Mouse (Mus musculus): ENCODE measurements around the gene Sh3kbp1.

The Sh3kbp1 gene

DNA sequence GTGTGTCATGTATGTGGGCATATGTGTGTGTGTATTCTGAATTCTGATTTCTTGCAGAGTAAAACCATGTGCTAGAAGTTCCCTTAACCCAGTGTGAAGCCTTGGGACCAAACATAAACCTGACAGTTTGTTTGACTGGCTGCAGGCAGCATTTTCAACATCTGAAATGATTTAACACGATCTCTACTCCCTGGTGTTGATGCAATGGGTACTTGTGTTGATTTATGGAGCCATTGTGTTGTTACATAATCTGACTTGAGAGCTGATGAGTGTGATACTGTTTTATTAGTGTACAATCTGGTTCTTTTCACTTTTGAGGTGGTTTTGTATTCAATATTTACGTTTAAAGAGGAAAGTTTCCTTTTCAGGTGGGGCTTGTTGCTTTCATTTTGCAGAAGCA, 204.1 kb downstream of the Sh3kbp1 start:
- DNase-seq (ENCODE audit: low spot score in 2 of 2), result no peak

DNA sequence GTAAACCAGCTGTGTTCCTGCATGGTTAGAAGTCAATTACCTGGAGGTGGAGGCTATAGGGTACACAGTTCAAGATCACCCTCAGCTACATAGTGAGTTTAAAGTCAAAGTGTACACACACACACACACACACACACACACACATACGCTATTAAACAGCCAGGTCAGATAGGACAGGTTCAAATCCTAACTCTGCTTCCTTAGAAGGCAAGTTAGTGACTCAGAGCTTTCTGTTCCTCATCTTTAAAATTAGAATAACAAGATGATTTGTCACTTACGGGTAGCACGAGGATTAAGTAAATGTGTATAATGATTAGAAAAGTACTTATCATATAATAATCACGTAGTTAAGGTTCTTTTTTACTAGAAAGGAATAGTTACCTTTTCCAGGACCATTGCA, 208.2 kb downstream of the Sh3kbp1 start:
- no peak for DNase-seq (ENCODE audit: low spot score in 2 of 2)

DNA sequence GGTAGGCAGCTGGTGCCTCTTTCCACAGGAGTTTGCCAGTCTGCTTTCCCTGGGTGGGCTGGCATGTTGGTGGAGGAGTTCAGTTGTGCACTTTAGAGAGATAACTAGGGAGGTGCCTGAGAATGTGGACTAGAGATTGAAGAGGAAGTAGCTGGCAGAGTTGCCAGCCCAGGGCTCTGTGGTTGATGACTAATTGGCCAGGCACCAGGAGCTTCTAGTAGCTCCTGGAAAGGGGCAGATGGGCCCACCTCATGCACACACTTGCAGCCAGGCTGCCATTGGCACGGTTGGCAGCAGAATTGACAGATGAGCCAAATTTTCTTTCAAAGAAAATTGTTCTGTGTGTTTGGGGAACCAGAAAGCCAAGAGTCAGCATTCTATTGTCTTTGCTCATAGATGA, 210.3 kb downstream of the Sh3kbp1 start:
- DNase-seq (ENCODE audit: low spot score in 2 of 2), result peak in 1 of 2 experiments; percentile 7

DNA sequence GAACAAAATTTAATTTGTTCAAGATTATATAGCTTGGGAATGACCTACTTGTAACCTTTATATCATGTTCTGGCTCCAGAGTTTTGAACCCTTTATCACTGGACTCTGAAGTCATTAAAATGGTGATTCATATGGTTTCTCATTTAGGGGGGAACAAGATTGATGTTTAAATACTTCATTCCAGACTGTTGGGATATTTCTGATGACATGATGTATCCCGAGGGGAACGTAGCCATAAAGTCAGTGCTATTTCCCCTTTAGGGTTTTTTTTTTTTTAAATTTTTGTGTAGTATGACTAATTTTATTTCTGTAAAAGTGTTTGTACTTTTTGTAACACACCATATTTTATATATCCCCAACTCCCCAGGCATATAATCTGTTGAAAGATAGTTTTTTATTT, 212.7 kb downstream of the Sh3kbp1 start:
- no peak for DNase-seq (ENCODE audit: low spot score in 2 of 2)

DNA sequence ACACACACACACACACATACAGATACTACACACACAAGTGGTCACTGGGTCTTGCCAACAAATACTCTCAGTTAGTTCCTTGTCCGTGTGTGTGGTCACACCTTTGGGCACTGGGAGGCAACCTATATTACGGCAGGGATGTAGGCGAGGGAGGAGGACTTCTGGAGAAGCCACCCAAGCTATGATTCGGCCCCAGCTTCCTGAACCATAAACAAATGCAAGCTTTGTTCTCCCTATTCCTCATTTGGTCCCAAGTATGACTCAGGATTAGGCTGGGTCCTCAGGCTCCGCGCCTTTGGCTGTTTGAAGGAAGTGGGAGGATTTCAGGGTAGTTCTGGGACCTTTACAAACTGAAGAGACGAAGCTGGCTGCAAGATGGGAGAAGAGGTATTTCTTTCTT, 213.2 kb downstream of the Sh3kbp1 start:
- DNase-seq (ENCODE audit: low spot score in 2 of 2), result no peak

DNA sequence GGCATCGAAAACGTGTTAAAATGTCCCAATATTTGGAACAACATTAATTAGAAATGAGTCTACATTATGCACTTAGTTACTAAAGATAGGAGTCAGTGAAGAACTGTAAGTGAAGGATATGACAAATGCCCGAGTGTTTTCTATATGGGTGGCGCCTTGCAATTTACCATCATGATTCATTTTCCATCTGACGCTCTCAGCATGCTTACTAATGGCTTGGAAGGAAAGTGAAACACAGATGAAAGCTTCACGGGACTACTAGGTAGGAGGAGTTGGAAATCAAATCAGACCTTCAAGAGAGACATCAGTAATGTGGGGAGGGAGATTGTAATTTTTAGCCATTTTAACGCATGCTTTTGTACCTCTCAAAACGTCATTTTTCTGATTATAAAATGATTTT, 223.7 kb downstream of the Sh3kbp1 start:
- no peak for DNase-seq (ENCODE audit: low spot score in 2 of 2)

DNA sequence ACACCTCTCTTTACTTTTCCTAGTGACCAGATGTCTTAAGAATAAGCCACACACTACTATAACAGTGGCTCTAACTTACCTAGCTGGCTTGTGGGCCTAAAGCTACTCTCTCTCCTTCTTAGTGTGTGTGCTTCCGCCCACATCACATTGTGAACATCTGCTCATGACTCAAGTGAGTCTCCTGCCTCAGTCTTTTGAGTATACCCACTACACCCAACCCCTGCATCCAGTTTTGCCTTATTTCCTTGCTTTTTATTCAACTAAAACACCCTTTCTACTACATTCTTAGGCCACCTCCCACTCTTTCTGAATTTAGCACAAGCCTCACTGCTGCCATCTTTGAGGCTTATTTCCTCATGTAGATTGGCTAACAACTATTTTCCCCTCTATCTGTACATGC, 229.8 kb downstream of the Sh3kbp1 start:
- DNase-seq (ENCODE audit: low spot score in 2 of 2), result no peak

DNA sequence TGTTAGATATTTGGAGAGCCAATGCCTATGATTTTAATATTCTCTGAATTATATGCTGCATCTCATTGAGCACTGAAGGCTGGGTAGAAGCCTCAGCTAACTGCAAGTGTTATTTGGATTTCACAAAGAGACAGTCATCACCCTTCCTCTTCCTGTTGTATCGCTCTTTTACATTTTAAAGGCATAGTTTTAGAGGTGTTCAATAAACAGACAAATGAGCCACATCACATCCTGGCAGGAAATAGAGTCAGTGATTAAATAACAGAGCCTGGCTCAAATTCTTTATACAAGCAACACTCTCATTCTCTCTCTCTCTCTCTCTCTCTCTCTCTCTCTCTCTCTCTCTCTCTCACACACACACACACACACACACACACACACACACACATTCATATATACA, 231.1 kb downstream of the Sh3kbp1 start:
- DNase-seq (ENCODE audit: low spot score in 2 of 2), result no peak

DNA sequence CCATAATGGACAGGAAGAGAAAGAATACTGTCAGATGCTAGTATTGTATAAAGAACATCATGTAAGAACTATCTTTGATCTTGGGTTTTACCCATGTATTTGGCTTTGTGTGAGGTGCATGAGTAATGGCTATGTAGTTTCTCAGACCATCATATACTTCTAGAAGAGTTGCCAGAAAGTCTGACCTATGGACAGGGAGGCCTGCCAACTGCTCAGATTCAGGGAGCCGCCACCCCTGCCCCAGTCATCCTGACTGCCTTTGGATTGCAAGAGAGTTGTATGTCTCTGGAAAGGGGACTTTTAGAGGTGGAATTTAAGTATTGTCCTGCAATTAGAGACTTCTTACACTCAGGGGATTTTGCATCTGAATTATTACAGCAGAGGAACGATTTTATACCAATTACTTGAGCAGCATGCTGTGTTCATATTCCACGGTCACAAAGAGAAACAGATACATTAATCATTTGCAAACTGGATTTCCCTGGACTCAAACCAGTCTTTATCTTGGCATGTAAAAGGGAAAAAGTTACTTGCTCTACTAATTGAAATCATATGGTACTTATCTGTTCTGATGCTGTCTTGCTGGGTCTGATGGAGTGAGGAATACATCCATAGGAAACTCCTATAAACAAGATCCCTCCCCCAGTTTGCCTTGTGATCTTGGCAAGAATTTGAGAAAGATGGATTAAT, 233.9 kb downstream of the Sh3kbp1 start:
- no peak for DNase-seq (ENCODE audit: low spot score in 2 of 2)

DNA sequence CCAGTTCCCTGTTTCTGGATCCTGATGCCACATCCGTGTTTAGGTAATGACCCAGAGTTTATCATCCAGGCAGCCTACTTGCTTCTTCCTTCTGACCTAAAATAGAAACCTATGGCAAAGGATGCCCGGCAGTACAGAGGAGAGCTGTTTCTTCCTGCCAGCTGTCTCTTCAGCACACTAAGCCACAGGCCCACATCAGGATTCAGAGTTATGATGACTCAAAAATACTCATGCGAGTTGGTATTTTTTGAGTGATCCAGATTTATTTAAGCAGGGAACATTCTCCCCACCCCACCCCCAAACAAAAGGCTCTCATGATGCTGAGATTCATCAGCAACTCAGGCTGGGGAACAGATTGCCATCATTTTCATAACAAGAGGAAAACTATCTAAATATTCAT, 240.6 kb downstream of the Sh3kbp1 start:
- no peak for DNase-seq (ENCODE audit: low spot score in 2 of 2)

DNA sequence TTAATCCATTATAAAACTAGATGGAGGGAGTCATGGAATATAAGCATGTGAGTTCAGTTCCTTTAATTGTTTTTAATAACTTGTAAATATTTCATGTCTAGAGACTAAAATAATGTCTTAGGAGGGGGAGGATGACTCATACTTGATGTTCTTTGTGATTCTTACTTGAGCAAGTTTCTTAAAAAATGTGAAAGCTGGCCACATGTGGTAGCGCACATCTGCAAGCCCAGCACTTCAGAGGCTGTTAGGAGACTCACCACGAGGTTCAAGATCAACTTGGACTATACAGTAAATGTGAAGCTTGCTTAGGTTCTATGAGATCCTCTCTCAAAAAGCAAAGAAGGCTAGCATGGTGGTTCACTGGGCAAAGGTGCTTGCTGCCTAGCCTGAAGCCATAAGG, 245.4 kb downstream of the Sh3kbp1 start:
- no peak for DNase-seq (ENCODE audit: low spot score in 2 of 2)

DNA sequence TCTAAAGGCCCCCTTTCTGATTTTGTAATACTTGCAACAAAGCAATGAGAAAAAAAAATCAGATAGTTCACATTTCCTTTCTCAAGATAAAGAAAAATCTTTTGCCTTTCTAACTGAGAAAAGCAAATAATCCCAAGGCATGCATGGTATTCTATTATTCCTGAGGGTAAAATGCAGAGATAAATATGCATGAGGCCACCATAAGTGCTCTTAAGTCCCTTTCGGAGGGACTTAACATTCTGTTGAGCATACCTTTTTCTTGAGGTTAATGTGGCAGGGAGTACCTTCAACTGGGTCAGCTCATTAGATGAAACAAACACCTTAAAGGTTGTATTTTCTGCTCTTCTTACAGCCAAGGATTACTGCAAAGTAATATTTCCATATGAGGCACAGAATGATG, 250.7 kb downstream of the Sh3kbp1 start:
- DNase-seq (ENCODE audit: low spot score in 2 of 2), result no peak

DNA sequence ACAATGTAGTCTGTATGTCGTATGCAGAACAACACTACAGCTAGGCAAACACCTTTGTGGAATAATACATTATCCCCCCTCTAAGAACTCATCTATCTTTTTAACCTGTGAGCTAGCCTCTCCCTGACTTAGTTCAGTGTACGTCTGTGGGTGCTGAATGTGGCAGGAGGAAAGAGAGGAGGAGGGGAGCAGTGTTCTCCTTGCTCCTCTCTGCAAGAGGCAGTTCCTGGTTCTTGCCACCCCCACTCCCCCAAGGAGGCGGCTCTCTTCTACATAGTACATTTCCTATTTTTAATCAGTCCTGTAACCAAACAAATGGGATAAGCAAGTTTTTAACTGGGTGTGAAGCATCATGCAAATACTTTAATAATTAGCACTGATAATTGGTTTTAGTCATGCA, 252.4 kb downstream of the Sh3kbp1 start:
- no peak for DNase-seq (ENCODE audit: low spot score in 2 of 2)

DNA sequence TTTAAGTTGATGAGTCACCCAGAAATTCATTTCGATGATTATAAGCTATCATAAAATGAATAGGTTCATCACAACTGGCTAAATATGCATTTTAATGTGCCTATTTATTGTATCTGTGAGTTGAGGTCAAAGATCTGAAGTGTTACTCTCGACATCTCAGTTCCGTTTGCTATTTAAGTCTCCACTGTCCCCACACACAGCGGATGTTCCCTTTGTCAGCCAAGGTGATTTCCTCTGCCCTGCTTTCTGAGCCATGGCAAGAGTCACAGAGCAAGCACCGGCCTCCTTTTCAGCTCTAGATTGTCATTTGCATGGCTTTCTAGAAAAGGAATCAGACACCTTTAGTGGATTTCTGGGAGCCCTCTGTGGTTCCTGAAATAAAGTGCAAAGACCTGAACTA, 254.5 kb downstream of the Sh3kbp1 start:
- peak; percentile 3 to 4 for DNase-seq (ENCODE audit: low spot score in 2 of 2)

DNA sequence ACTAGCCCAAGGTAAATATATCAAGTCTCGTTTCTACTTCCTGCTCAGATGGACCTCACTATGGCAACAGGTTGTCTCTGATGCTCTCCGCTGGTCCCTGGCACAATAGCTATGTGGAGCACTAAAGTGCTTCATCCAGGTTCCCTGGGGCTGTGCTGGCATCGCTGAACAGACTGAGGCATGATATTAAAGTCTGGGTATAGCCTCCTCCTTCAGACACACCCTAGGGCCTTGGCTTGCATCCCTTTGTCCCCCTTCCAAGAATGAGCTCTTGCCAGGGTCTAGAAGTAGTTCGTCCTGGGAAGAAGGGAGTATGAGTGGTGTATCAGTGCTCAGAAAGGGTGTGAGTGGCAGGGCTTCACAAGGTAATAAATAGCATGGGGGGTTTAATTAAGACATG, 269.5 kb downstream of the Sh3kbp1 start:
- no peak for DNase-seq (ENCODE audit: low spot score in 2 of 2)

DNA sequence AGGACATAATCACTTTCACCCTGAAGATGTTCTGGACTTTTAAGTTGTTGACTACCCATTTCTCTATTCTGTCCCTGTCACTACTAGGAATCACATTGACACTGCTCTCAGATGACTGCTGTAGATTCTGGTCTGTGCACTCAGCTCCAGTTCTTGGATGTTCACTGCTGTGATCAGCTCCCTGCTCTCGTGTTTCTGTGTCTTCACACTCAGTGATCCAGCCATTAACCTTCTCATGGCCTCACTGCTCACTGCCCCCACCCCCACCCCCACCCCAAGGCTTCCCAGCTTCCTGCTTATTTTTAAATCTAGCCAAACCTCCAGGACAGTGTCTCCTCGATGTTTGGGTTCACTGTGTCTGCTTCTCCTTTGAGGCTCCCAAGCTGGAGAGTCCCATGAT, 271.0 kb downstream of the Sh3kbp1 start:
- no peak for DNase-seq (ENCODE audit: low spot score in 2 of 2)

DNA sequence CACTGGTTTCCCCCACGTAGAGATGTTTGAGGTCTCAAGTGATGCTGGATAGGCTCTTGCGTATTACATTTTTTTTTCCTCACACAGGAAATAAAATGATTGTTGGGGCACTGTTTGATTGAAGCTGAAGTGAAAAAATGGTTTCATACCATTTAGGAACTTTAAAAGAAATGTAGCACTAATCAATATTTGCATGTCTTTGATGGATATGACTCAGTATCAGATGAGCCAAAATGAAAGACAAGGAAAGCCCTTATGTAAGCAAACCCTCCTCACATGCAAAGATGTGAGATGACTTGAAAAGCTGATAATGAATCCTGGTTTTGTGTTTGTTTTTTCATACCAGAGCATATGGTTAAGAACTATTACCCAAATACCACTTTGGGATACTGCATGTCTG, 272.0 kb downstream of the Sh3kbp1 start:
- no peak for DNase-seq (ENCODE audit: low spot score in 2 of 2)

DNA sequence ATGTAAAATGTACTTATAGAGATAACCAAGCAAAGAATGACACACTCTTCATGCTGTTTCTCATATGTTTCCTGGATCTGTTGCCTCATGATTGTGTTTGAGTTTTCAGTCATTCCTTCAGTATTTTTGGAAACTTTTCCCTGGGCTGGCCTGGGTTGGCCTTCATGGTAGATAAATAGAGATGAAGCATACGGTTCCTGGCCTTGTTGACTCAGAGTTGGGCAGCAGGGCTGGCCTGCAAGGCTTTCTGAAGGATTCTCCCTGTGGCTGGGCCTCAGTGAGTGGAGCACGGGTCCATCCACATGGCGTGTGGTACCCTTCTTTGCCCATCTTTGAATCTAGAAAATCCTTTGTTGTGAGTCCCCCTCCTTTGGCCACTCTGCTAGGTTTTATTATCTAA, 276.3 kb downstream of the Sh3kbp1 start:
- DNase-seq (ENCODE audit: low spot score in 2 of 2), result no peak

DNA sequence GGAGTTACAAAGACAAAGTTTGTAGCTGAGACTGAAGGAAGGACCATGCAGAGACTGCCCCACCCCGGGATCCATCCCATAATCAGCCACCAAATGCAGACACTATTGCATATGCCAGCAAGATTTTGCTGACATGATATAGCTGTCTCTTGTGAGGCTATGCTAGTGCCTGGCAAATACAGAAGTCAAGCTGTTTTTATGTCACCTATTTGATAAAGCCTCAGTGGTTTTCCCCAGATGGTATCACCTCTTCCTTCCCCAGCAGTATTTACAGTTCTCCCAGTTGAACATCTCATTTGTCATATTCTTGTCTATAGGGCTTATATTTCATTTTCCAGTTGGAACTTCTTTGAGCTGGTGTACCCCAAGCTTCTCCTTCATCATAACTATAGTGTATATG, 280.6 kb downstream of the Sh3kbp1 start:
- DNase-seq (ENCODE audit: low spot score in 2 of 2), result no peak

DNA sequence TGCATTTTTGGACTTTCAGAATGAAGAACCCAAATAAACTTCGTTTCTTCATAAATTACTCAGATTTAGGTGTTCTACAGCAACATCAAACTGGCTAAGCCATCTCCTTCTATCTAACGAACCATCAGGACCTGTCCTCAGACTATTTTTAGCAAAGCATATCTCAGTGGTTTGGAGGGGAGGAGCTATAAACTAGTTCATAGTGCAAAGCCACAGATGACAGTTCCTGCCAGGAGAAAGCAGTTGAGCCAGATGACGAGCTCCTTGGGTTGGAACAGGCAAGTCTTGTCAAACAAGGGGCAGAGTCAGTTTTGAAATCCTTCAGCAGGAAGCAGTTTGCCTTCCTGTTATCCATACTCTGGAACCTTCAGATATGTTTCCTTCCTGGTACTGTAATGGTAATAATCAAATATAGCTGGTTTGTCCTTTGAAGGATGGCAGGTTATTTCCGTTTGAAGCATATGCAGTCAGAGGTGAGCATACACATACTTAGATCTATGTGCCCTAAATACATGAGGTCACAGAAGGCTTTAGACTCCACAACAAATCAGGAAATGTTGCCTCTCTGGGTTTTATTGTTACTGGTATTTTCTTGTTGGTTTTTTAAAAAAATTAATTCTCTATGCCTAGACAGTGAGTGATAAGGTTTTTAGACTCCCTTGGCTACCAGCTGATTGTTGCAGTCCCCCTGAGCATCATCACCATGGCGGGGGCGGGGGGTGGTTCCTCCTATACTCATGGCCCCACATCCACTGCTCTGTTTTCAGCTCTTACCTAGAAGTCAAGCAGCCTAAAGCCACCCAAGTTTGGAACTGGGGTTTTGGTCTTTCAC, 282.6 kb downstream of the Sh3kbp1 start:
- DNase-seq (ENCODE audit: low spot score in 2 of 2), result no peak

DNA sequence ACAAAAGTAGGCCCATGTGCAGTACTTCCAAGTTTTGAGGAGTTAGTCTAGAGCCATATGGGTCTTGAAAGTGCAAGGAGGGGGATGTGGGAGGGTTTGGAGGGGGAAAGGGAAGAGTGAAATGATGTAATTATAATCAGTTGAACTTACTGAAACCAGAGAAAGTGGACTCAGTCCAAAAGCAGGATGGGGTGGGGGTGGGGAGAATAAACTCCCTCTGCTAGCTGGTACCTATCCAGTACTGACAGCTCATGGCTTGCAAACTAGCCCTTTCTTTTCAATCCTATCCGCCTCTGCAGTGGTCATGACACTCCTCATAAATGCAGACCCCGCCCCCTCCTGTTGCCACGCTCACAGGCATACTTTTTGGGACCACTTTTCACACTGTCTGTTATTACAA, 283.5 kb downstream of the Sh3kbp1 start:
- no peak for DNase-seq (ENCODE audit: low spot score in 2 of 2)

DNA sequence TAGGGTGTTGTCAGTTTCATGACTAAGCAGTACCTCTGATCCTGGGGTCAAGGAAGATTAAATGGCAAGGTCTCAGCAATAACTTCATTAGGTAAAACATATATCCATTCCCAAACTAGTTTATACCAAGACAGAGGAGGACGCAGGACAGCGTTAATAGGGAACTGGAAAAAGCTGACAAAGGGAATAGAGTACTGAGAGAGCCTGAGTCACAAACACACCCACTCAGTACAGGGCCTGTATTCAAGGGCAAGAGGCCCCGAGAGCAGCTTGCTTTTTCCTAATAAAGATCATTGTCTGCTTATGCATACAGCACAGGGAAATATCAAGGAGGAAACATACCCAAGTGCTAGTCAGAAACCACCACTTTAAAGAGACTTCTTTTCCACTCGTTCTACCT, 284.5 kb downstream of the Sh3kbp1 start:
- DNase-seq (ENCODE audit: low spot score in 2 of 2), result no peak

DNA sequence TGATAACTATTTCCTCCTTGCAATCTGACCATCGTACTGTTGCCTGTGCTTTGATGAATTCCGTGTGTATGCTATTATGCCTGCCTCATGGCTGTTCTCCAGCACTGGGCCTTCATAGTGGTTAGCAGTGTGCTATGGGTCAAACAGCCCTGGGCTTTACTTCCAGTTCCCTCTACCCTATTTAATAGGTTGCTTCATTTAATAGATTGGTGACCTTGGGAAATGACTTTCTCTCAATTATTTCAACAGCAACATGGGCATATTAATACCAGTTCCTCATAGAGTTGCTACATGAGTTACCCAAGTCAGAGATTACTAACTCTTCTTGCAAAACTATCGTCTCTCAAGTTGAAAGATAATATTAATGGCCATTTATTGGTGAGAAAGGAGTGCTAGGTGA, 285.0 kb downstream of the Sh3kbp1 start:
- no peak for DNase-seq (ENCODE audit: low spot score in 2 of 2)

DNA sequence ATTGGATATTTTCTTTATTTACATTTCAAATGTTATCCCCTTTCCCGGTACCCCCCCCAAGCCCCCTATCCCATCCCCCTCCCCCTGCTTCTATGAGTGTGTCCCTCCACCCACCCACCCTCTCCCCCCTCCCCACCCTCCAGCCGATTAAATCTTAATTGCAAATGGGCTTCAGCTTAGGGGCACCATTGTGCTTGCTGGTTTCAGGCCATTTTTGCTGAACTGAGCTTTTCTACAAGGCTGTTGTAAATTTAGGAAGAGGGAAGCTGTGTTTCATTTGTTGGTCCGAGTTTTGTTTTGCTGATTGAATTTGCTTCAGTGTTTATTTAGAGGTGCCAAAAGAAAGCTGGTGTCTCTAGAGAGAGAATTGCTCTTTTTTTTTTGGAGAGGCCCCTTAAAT, 286.4 kb downstream of the Sh3kbp1 start:
- DNase-seq (ENCODE audit: low spot score in 2 of 2), result no peak

All from spleen, postnatal 36 days (tissue).